Mouse (Mus musculus) forebrain, embryonic 12.5 days (tissue): Measurements from ENCODE around the gene Plcl1. TPM values are rescaled to one million over a fixed set of nuclear protein-coding genes. Genes with fewer than 3 reads are reported as not detected.

Source experiments
- ATAC-seq: fragments of 200-750 bp; cut with Nextera tagmentation; 2 replicates; pipeline ENCODE4 v1.8.0; 2017; ENCODE audit warnings: moderate TSS enrichment; ENCODE audit not compliant: low FRiP score
- H3K27ac ChIP-seq: fragments of 300-500 bp; sonication (generic); 2 replicates; pipeline ENCODE4 v1.5.1; 2016; ENCODE audit warnings: mild to moderate bottlenecking
- H3K27me3 ChIP-seq: fragments of 300-500 bp; sonication (generic); 2 replicates; pipeline ENCODE4 v1.6.1; 2016; ENCODE audit warnings: mild to moderate bottlenecking
- H3K36me3 ChIP-seq: fragments of 300-500 bp; sonication (generic); replicated peaks from 2 replicates; pipeline ENCODE4 v1.6.1; 2016; ENCODE audit warnings: mild to moderate bottlenecking
- H3K4me1 ChIP-seq: fragments of 300-500 bp; sonication (generic); 2 replicates; pipeline ENCODE4 v1.6.1; 2016
- H3K4me2 ChIP-seq: fragments of 300-500 bp; sonication (generic); 2 replicates; pipeline ENCODE4 v1.6.1; 2016; ENCODE audit warnings: mild to moderate bottlenecking, moderate library complexity
- H3K4me3 ChIP-seq: fragments of 300-500 bp; sonication (generic); replicated peaks from 2 replicates; pipeline ENCODE4 v1.5.1; 2016; ENCODE audit warnings: mild to moderate bottlenecking
- H3K9ac ChIP-seq: fragments of 300-500 bp; sonication (generic); 2 replicates; pipeline ENCODE4 v1.6.1; 2016; ENCODE audit warnings: mild to moderate bottlenecking
- H3K9me3 ChIP-seq: fragments of 300-500 bp; sonication (generic); 2 replicates; pipeline ENCODE4 v1.6.1; 2016
- WGBS: fragments of 180-500 bp; shearing (Covaris S2); methylation state at CpG from one replicate; pipeline ENCODE4 v1.1.7; 2016; 5-methylcytosine and 5-hydroxymethylcytosine counted together
- polyA plus RNA-seq: library from polyadenylated mRNA; unstranded; fragments of >200 nt; fragmentation: Nextera tagmentation; extraction: Ambion mirVana; gene quantifications from 2 replicates; pipeline ENCODE4 v1.2.1, GENCODE M21; 2016

Gene Plcl1
- polyA plus RNA-seq, 1 experiment from 2014 or later = 4.2 TPM

GRCm38 (mm10) chr1:55659518-55660210 lies 253.9 kb downstream of the Plcl1 start:
- Histone ChIP-seq H3K36me3 (no peaks in the 10 kb centered on the region), H3K9me3 (no peaks in the 10 kb centered on the region), H3K27me3 (0 out of 2 replicates have a peak, but pooled peaks cover 2% of the 10 kb centered on the region), H3K4me1 (0 out of 2 replicates have a peak, but pooled peaks cover 4% of the 10 kb centered on the region), H3K9ac (no peak overlapping the region), H3K4me3 (no peak overlapping the region), H3K4me2 (no peak overlapping the region), H3K27ac (peak overlapping the region; percentile 14)
- ATAC-seq = peak; percentile 67
- 62% methylated on average over 8 of the region's 8 CpGs for WGBS

GRCm38 (mm10) chr1:55661381-55661780 lies 255.7 kb downstream of the Plcl1 start:
- Histone ChIP-seq H3K4me3 (no peak overlapping the region), H3K9ac (no peak overlapping the region), H3K9me3 (no peaks in the 10 kb centered on the region), H3K27ac (no peak overlapping the region), H3K27me3 (0 out of 2 replicates have a peak, but pooled peaks cover 4% of the 10 kb centered on the region), H3K4me2 (no peak overlapping the region), H3K36me3 (no peaks in the 10 kb centered on the region), H3K4me1 (peaks cover 18% of the 10 kb centered on the region)
- WGBS = 73% methylated on average over 2 of the region's 2 CpGs
- no peak for ATAC-seq

- peak; percentile 61 for ATAC-seq
- peak overlapping the region; percentile 84 for H3K27ac ChIP-seq
- H3K27me3 ChIP-seq = peaks cover 4% of the 10 kb centered on the region; the same call in 1 of the 2 replicates
Observed at GRCm38 (mm10) chr1:55665137-55665827, 259.6 kb downstream of the Plcl1 start.

GRCm38 (mm10) chr1:55665828-55666673 lies 260.3 kb downstream of the Plcl1 start:
- Histone ChIP-seq H3K9me3 (no peaks in the 10 kb centered on the region), H3K27me3 (peaks cover 4% of the 10 kb centered on the region; the same call in 1 of the 2 replicates), H3K27ac (peak overlapping the region; percentile 84), H3K9ac (peak overlapping the region; percentile 8; the same call in 1 of the 2 replicates), H3K4me1 (peaks cover 28% of the 10 kb centered on the region), H3K4me3 (no peak overlapping the region), H3K36me3 (no peaks in the 10 kb centered on the region), H3K4me2 (peak overlapping the region; percentile 31)
- 10% methylated on average over 11 of the region's 11 CpGs for WGBS
- peak; percentile 90 for ATAC-seq

More at GRCm38 (mm10) chr1:55665137-55665827, 259.6 kb downstream of the Plcl1 start:
- no peak overlapping the region for H3K9ac ChIP-seq
- H3K4me1 ChIP-seq = peaks cover 28% of the 10 kb centered on the region
- 64% methylated on average over 10 of the region's 10 CpGs for WGBS
- H3K4me2 ChIP-seq = peak overlapping the region; percentile 31
- H3K36me3 ChIP-seq = no peaks in the 10 kb centered on the region
- no peaks in the 10 kb centered on the region for H3K9me3 ChIP-seq
- H3K4me3 ChIP-seq = no peak overlapping the region

- H3K27ac ChIP-seq = peak overlapping the region; percentile 84
- H3K9ac ChIP-seq = no peak overlapping the region
- H3K9me3 ChIP-seq = no peaks in the 10 kb centered on the region
- no peaks in the 10 kb centered on the region for H3K36me3 ChIP-seq
- peaks cover 28% of the 10 kb centered on the region for H3K4me1 ChIP-seq
- no peak overlapping the region for H3K4me3 ChIP-seq
- 27% methylated on average over 5 of the region's 5 CpGs for WGBS
- H3K4me2 ChIP-seq = peak overlapping the region; percentile 31
- peaks cover 4% of the 10 kb centered on the region; the same call in 1 of the 2 replicates for H3K27me3 ChIP-seq
- ATAC-seq = peak; percentile 24; the same call in 1 of the 2 replicates
Observed at GRCm38 (mm10) chr1:55666798-55667197, 261.1 kb downstream of the Plcl1 start.

- Histone ChIP-seq H3K27me3 (peaks cover 4% of the 10 kb centered on the region; the same call in 1 of the 2 replicates), H3K4me1 (peaks cover 28% of the 10 kb centered on the region), H3K9me3 (no peaks in the 10 kb centered on the region), H3K9ac (no peak overlapping the region), H3K4me3 (no peak overlapping the region), H3K4me2 (no peak overlapping the region), H3K27ac (no peak overlapping the region), H3K36me3 (no peaks in the 10 kb centered on the region)
- ATAC-seq = no peak
- 25% methylated on average over 4 of the region's 4 CpGs for WGBS
Observed at GRCm38 (mm10) chr1:55668622-55669237, 263.0 kb downstream of the Plcl1 start.

GRCm38 (mm10) chr1:55682676-55683075 lies 277.0 kb downstream of the Plcl1 start:
- Histone ChIP-seq H3K4me1 (no peaks in the 10 kb centered on the region), H3K27me3 (no peaks in the 10 kb centered on the region), H3K9me3 (no peaks in the 10 kb centered on the region), H3K4me2 (no peak overlapping the region), H3K36me3 (no peaks in the 10 kb centered on the region), H3K4me3 (no peak overlapping the region), H3K27ac (no peak overlapping the region), H3K9ac (no peak overlapping the region)
- 95% methylated on average over 3 of the region's 3 CpGs for WGBS
- no peak for ATAC-seq

- Histone ChIP-seq H3K4me1 (no peaks in the 10 kb centered on the region), H3K4me3 (no peak overlapping the region), H3K27ac (no peak overlapping the region), H3K27me3 (no peaks in the 10 kb centered on the region), H3K9ac (no peak overlapping the region), H3K9me3 (no peaks in the 10 kb centered on the region), H3K36me3 (no peaks in the 10 kb centered on the region), H3K4me2 (no peak overlapping the region)
- ATAC-seq = no peak
- 75% methylated on average over 5 of the region's 5 CpGs for WGBS
Observed at GRCm38 (mm10) chr1:55686261-55686660, 280.5 kb downstream of the Plcl1 start.

- Histone ChIP-seq H3K27me3 (no peaks in the 10 kb centered on the region), H3K9me3 (no peaks in the 10 kb centered on the region), H3K4me3 (no peak overlapping the region), H3K27ac (no peak overlapping the region), H3K4me1 (no peaks in the 10 kb centered on the region), H3K4me2 (no peak overlapping the region), H3K36me3 (no peaks in the 10 kb centered on the region), H3K9ac (no peak overlapping the region)
- 87% methylated on average over 10 of the region's 10 CpGs for WGBS
- ATAC-seq = no peak
Observed at GRCm38 (mm10) chr1:55693636-55694220, 288.0 kb downstream of the Plcl1 start.

- ATAC-seq = no peak
- Histone ChIP-seq H3K9ac (no peak overlapping the region), H3K27me3 (no peaks in the 10 kb centered on the region), H3K36me3 (no peaks in the 10 kb centered on the region), H3K4me2 (no peak overlapping the region), H3K4me1 (peaks cover 9% of the 10 kb centered on the region; the same call in 1 of the 2 replicates), H3K4me3 (no peak overlapping the region), H3K27ac (no peak overlapping the region), H3K9me3 (no peaks in the 10 kb centered on the region)
- 94% methylated on average over 5 of the region's 5 CpGs for WGBS
Observed at GRCm38 (mm10) chr1:55696206-55696605, 290.5 kb downstream of the Plcl1 start.

- WGBS = 74% methylated on average over 3 of the region's 3 CpGs
- no peak overlapping the region for H3K9ac ChIP-seq
- no peaks in the 10 kb centered on the region for H3K27me3 ChIP-seq
- no peaks in the 10 kb centered on the region for H3K36me3 ChIP-seq
- no peak for ATAC-seq
- H3K9me3 ChIP-seq = no peaks in the 10 kb centered on the region
- no peak overlapping the region for H3K27ac ChIP-seq
- no peak overlapping the region for H3K4me2 ChIP-seq
- peaks cover 20% of the 10 kb centered on the region for H3K4me1 ChIP-seq
- H3K4me3 ChIP-seq = no peak overlapping the region
Observed at GRCm38 (mm10) chr1:55699393-55699970, 293.8 kb downstream of the Plcl1 start.
